Mouse (Mus musculus) A20 (cell line): ENCODE measurements around the gene Kifc3.

Source experiments
- DNase-seq: peaks from one replicate; pipeline ENCODE4 v3.0.0-alpha.2; 2011; ENCODE audit warnings: low read depth, low spot score

Kifc3 gene

GRCm38 (mm10) chr8:95078055-95078454, 124.6 kb downstream of the Kifc3 start:
- no peak for DNase-seq

- no peak for DNase-seq
Observed at GRCm38 (mm10) chr8:95076151-95076550, 126.5 kb downstream of the Kifc3 start.

- DNase-seq, result no peak
Observed at GRCm38 (mm10) chr8:95075504-95075903, 127.1 kb downstream of the Kifc3 start.

GRCm38 (mm10) chr8:95067582-95067981, 135.0 kb downstream of the Kifc3 start:
- DNase-seq, result peak; percentile 61

GRCm38 (mm10) chr8:95064531-95064930, 138.1 kb downstream of the Kifc3 start:
- no peak for DNase-seq

- no peak for DNase-seq
Observed at GRCm38 (mm10) chr8:95059812-95060533, 142.6 kb downstream of the Kifc3 start.

GRCm38 (mm10) chr8:95058661-95059060, 144.0 kb downstream of the Kifc3 start:
- DNase-seq, result no peak

GRCm38 (mm10) chr8:95056414-95056813, 146.2 kb downstream of the Kifc3 start:
- DNase-seq, result no peak

GRCm38 (mm10) chr8:95054927-95055510, 147.6 kb downstream of the Kifc3 start, which contains the start of gene Drc7:
Drc7 (plus strand) TSS chr8:95055103.
- DNase-seq, result no peak

GRCm38 (mm10) chr8:95054438-95054837, 148.2 kb downstream of the Kifc3 start:
- no peak for DNase-seq
